ENCODE assay signal across 14 mouse cellular contexts in the genomic region with DNA sequence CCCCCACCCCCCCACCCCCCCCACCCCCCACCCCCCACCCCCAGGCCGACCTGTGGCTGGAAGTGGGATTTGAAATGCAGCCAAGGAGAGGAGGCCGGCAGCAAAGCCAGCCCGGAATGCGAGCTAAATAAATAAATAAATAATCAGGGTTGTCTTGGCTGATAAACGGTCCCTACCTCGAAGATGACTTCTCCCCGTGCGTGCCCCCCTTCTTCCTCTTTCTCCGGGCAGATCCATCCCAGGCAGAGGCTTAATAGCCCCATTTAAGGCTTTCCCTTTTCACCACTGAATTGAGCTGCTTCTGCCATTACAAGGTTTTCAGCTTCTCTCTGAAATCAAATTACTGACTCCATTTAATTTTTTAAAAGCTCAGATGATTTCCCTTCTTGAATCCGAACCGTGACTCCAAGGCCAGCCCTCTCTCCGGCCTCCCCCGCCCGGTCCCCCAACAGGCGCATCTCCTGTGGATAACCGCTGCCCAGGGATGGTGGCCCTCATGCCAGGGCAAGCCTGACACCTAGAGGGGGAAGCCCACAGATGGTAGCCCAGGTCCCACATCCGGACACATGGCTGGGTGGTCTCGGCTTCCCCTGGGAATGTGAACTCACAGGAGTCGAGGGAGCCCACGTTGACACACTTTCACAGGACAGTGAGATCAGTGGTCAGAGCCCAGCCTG. TPM values are rescaled to one million over a fixed set of nuclear protein-coding genes. Genes with fewer than 3 reads are reported as not detected.
DNase-seq lines count a peak whose midpoint lies in the region; ATAC-seq and TF ChIP-seq lines count a peak whose summit lies in the region.
"Had no signal": no experiment of that assay in that cellular context is flagged by ENCODE, and none has a peak within 500 bp of the region (broad histone marks: within the 10 kb centered on the region; RNA-seq: fewer than 3 reads in every experiment).

No protein-coding gene starts in this region.

- peak; percentile 81 for DNase-seq in MN1 (ENCODE audit: low spot score)
- no peak for DNase-seq in embryonic facial prominence, embryonic 14.5 days (ENCODE audit: low spot score)
- DNase-seq in kidney, postnatal 14 days: peak; percentile 62
- no peak for DNase-seq in spleen, postnatal 10 days (ENCODE audit: low spot score in 2 of 2)
- no peak for DNase-seq in testis, postnatal 14 days (ENCODE audit: low spot score)
- DNase-seq in gastrocnemius, adult 18-20 months (ENCODE audit: low spot score): no peak
- DNase-seq: cerebellum, adult 11-12 months; layer of hippocampus, adult 9-11 months; right cerebral cortex, adult 18-20 months had no signal

- ATAC-seq in intestine, postnatal 0 days: no peak
- no peak for ATAC-seq in intestine, embryonic 16.5 days
- peak; percentile 26; the same call in 1 of the 2 replicates for ATAC-seq in embryonic facial prominence, embryonic 14.5 days (ENCODE audit: low read depth)
- ATAC-seq: forebrain, embryonic 13.5 days had no signal

- 52% methylated on average over 19 of the region's 20 CpGs for WGBS in intestine, postnatal 0 days
- 45% methylated on average over 19 of the region's 20 CpGs for WGBS in intestine, embryonic 16.5 days
- 40% methylated on average over 18 of the region's 20 CpGs for WGBS in embryonic facial prominence, embryonic 14.5 days

- H3K4me3 ChIP-seq in intestine, postnatal 0 days (ENCODE audit: low read depth, low read length): no peak overlapping the region
- no peak overlapping the region for H3K4me3 ChIP-seq in intestine, embryonic 16.5 days (ENCODE audit: low read length)
- no peak overlapping the region for H3K4me3 ChIP-seq in embryonic facial prominence, embryonic 14.5 days (ENCODE audit: low read depth, low read length)
- H3K4me3 ChIP-seq: forebrain, embryonic 13.5 days had no signal

- H3K4me1 ChIP-seq in intestine, postnatal 0 days (replicated peaks; ENCODE audit: control insufficient read depth, insufficient read depth, low read length): 0 out of 2 replicates have a peak, but pooled peaks cover 2% of the 10 kb centered on the region
- H3K4me1 ChIP-seq in intestine, embryonic 16.5 days (ENCODE audit: control insufficient read depth, insufficient read depth, low read length): peaks cover 26% of the 10 kb centered on the region
- peaks cover 7% of the 10 kb centered on the region for H3K4me1 ChIP-seq in embryonic facial prominence, embryonic 14.5 days (ENCODE audit: control insufficient read depth, insufficient read depth, low read length)

- H3K27ac ChIP-seq in intestine, postnatal 0 days (ENCODE audit: low read depth, low read length): no peak overlapping the region
- H3K27ac ChIP-seq in intestine, embryonic 16.5 days (ENCODE audit: low read length): no peak overlapping the region
- H3K27ac ChIP-seq in embryonic facial prominence, embryonic 14.5 days (replicated peaks; ENCODE audit: low read depth, low read length): no peak overlapping the region
- H3K27ac ChIP-seq: forebrain, embryonic 13.5 days had no signal

- H3K27me3 ChIP-seq in intestine, postnatal 0 days (replicated peaks; ENCODE audit: control insufficient read depth, insufficient read depth, low read length): no peaks in the 10 kb centered on the region
- no peaks in the 10 kb centered on the region for H3K27me3 ChIP-seq in intestine, embryonic 16.5 days (replicated peaks; ENCODE audit: control insufficient read depth, insufficient read depth, low read length)
- no peaks in the 10 kb centered on the region for H3K27me3 ChIP-seq in embryonic facial prominence, embryonic 14.5 days (replicated peaks; ENCODE audit: control insufficient read depth, insufficient read depth, low read length)
- H3K27me3 ChIP-seq: forebrain, embryonic 13.5 days had no signal

- H3K9me3 ChIP-seq in intestine, postnatal 0 days (ENCODE audit: control insufficient read depth): no peaks in the 10 kb centered on the region
- H3K9me3 ChIP-seq in intestine, embryonic 16.5 days (ENCODE audit: control insufficient read depth, low read length): no peaks in the 10 kb centered on the region
- no peaks in the 10 kb centered on the region for H3K9me3 ChIP-seq in embryonic facial prominence, embryonic 14.5 days (ENCODE audit: control insufficient read depth, low read length)
- H3K9me3 ChIP-seq: forebrain, embryonic 13.5 days; G1E had no signal

- H3K9ac ChIP-seq in intestine, postnatal 0 days (ENCODE audit: low read depth, low read length): no peak overlapping the region
- H3K9ac ChIP-seq in intestine, embryonic 16.5 days (ENCODE audit: low read depth, low read length): no peak overlapping the region
- no peak overlapping the region for H3K9ac ChIP-seq in embryonic facial prominence, embryonic 14.5 days (ENCODE audit: low read depth, low read length)
- H3K9ac ChIP-seq: forebrain, embryonic 13.5 days had no signal

- TF ChIP-seq CTCF in intestine, postnatal 0 days (IDR thresholded peaks at IDR 0.05; ENCODE audit: low read depth): peak; percentile 24; the same call in 1 of the 2 replicates

- no peaks in the 10 kb centered on the region for H3K36me3 ChIP-seq in intestine, postnatal 0 days (ENCODE audit: control insufficient read depth, insufficient read depth)
- H3K36me3 ChIP-seq in intestine, embryonic 16.5 days (ENCODE audit: control insufficient read depth, insufficient read depth, low read length): no peaks in the 10 kb centered on the region
- H3K36me3 ChIP-seq in embryonic facial prominence, embryonic 14.5 days (ENCODE audit: control insufficient read depth, insufficient read depth, low read length): no peaks in the 10 kb centered on the region
- H3K36me3 ChIP-seq: G1E had no signal

- H3K4me2 ChIP-seq in intestine, postnatal 0 days (replicated peaks; ENCODE audit: low read depth): no peak overlapping the region
- no peak overlapping the region for H3K4me2 ChIP-seq in intestine, embryonic 16.5 days (ENCODE audit: low read depth, low read length)
- H3K4me2 ChIP-seq in embryonic facial prominence, embryonic 14.5 days (ENCODE audit: low read depth, low read length): no peak overlapping the region
- H3K4me2 ChIP-seq: forebrain, embryonic 13.5 days had no signal

RNA-seq across cellular contexts. Expression of gene Gm572, which starts 34.0 kb away (rescaled TPM):
- not detected in 2 replicates for polyA plus RNA-seq in intestine, postnatal 0 days (2015; fragmentation: Nextera tagmentation; extraction: Ambion mirVana)
- not detected in 2 replicates for polyA plus RNA-seq in intestine, embryonic 16.5 days (2015; fragmentation: Nextera tagmentation; extraction: Ambion mirVana)
- polyA plus RNA-seq in embryonic facial prominence, embryonic 14.5 days (2014; fragmentation: Nextera tagmentation; extraction: Ambion mirVana): 0.17 TPM in 1 of 2 replicates, not detected in the other
- total RNA-seq in gastrocnemius, adult 18-20 months (2021): 1 to 10 TPM; 5.8 to 6.3 TPM
- total RNA-seq: G1E; megakaryocyte progenitor cell, adult 5-6 weeks had no signal
- polyA plus RNA-seq: forebrain, embryonic 13.5 days; G1E had no signal

RNA-seq across cellular contexts. Expression of gene Tardbp, which starts 50.3 kb away (rescaled TPM):
- polyA plus RNA-seq in intestine, postnatal 0 days (2015; fragmentation: Nextera tagmentation; extraction: Ambion mirVana): 113 and 124 TPM in 2 replicates
- 230 and 259 TPM in 2 replicates for polyA plus RNA-seq in intestine, embryonic 16.5 days (2015; fragmentation: Nextera tagmentation; extraction: Ambion mirVana)
- polyA plus RNA-seq in embryonic facial prominence, embryonic 14.5 days (2014; fragmentation: Nextera tagmentation; extraction: Ambion mirVana): 151 and 156 TPM in 2 replicates
- 100 to 1,000 TPM; 112 to 130 TPM for total RNA-seq in gastrocnemius, adult 18-20 months (2021)

Comparison
In these comparisons a context has a peak if more than half of its experiments do, and no peak if none do; other contexts are left out.
1. DNase-seq: peak in MN1 (single experiment) and kidney, postnatal 14 days (single experiment); none in embryonic facial prominence, embryonic 14.5 days (single experiment), spleen, postnatal 10 days (0 of 2), testis, postnatal 14 days (single experiment) and gastrocnemius, adult 18-20 months (single experiment).